Mouse (Mus musculus): ENCODE measurements around the gene Il24. TPM values are rescaled to one million over a fixed set of nuclear protein-coding genes. Genes with fewer than 3 reads are reported as not detected.

Gene Il24
- polyA plus RNA-seq, 1 experiment from 2014 or later = not detected

GRCm38 (mm10) chr1:130864238-130864637 is 23.0 kb downstream of the Il24 start:
- Histone ChIP-seq H3K27me3 (ENCODE audit: control insufficient read depth, insufficient read depth, low read length) (no peaks in the 10 kb centered on the region), H3K9ac (ENCODE audit: low read length) (no peak overlapping the region), H3K4me2 (replicated peaks; ENCODE audit: low read depth) (no peak overlapping the region), H3K9me3 (ENCODE audit: control insufficient read depth, low read length) (no peaks in the 10 kb centered on the region), H3K4me1 (replicated peaks; ENCODE audit: control insufficient read depth, insufficient read depth) (no peaks in the 10 kb centered on the region), H3K27ac (replicated peaks) (no peak overlapping the region), H3K36me3 (ENCODE audit: control insufficient read depth, insufficient read depth, low read length) (no peaks in the 10 kb centered on the region), H3K4me3 (ENCODE audit: low read depth, low read length) (no peak overlapping the region)
- ATAC-seq (ENCODE audit: low FRiP score, low TSS enrichment) (no peak), DNase-seq (ENCODE audit: low spot score) (no peak)
- 74% methylated on average over 4 of the region's 4 CpGs for WGBS
- TF ChIP-seq EP300 (optimal IDR thresholded peaks at IDR 0.05) (no peak), CTCF (IDR thresholded peaks at IDR 0.05; ENCODE audit: low read depth) (no peak)

GRCm38 (mm10) chr1:130857456-130857855 is 29.8 kb downstream of the Il24 start:
- DNase-seq (ENCODE audit: low spot score) (no peak), ATAC-seq (ENCODE audit: low FRiP score, low TSS enrichment) (no peak)
- Histone ChIP-seq H3K4me2 (replicated peaks; ENCODE audit: low read depth) (no peak overlapping the region), H3K9ac (ENCODE audit: low read length) (no peak overlapping the region), H3K27me3 (ENCODE audit: control insufficient read depth, insufficient read depth, low read length) (no peaks in the 10 kb centered on the region), H3K36me3 (ENCODE audit: control insufficient read depth, insufficient read depth, low read length) (no peaks in the 10 kb centered on the region), H3K4me3 (ENCODE audit: low read depth, low read length) (no peak overlapping the region), H3K4me1 (replicated peaks; ENCODE audit: control insufficient read depth, insufficient read depth) (no peaks in the 10 kb centered on the region), H3K9me3 (ENCODE audit: control insufficient read depth, low read length) (no peaks in the 10 kb centered on the region), H3K27ac (replicated peaks) (no peak overlapping the region)
- WGBS = 76% methylated on average over 4 of the region's 4 CpGs
- TF ChIP-seq EP300 (optimal IDR thresholded peaks at IDR 0.05) = no peak
- TF ChIP-seq CTCF (IDR thresholded peaks at IDR 0.05; ENCODE audit: low read depth) = no peak

GRCm38 (mm10) chr1:130855723-130856122 is 31.5 kb downstream of the Il24 start:
- no peaks in the 10 kb centered on the region for H3K4me1 ChIP-seq (replicated peaks; ENCODE audit: control insufficient read depth, insufficient read depth)
- no peak for ATAC-seq (ENCODE audit: low FRiP score, low TSS enrichment)
- 90% methylated on average over 2 of the region's 2 CpGs for WGBS

DNA sequence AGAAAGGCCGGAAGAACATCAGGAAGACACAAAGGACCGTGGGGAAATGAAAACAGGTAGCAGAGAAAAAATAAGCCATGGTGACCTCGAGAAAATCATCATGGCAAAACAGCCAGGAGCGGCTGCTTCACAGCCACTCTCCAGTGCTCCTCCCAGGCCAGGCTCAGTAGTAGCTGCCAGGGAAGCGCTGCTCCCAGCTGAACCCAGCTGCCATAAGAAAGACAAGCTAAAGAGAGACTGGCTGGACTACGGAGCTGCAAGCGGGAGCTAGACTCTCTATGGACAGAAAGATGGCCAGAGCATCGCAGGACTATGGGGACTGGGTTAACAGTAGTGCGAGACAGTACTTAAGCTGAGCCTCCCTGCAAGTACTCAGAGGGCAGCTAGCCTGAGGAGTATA is 32.4 kb downstream of the Il24 start:
- no peak overlapping the region for H3K27ac ChIP-seq (replicated peaks)
- H3K4me3 ChIP-seq (ENCODE audit: low read depth, low read length) = no peak overlapping the region
- no peaks in the 10 kb centered on the region for H3K27me3 ChIP-seq (ENCODE audit: control insufficient read depth, insufficient read depth, low read length)
- H3K36me3 ChIP-seq (ENCODE audit: control insufficient read depth, insufficient read depth, low read length) = no peaks in the 10 kb centered on the region
- TF ChIP-seq EP300 (optimal IDR thresholded peaks at IDR 0.05) = no peak
- no peak for TF ChIP-seq CTCF (IDR thresholded peaks at IDR 0.05; ENCODE audit: low read depth)
- H3K9me3 ChIP-seq (ENCODE audit: control insufficient read depth, low read length) = no peaks in the 10 kb centered on the region
- no peaks in the 10 kb centered on the region for H3K4me1 ChIP-seq (replicated peaks; ENCODE audit: control insufficient read depth, insufficient read depth)
- ATAC-seq (ENCODE audit: low FRiP score, low TSS enrichment) (no peak), DNase-seq (ENCODE audit: low spot score) (no peak)
- WGBS = 68% methylated on average over 9 of the region's 9 CpGs
- H3K4me2 ChIP-seq (replicated peaks; ENCODE audit: low read depth) = no peak overlapping the region
- H3K9ac ChIP-seq (ENCODE audit: low read length) = no peak overlapping the region

More at GRCm38 (mm10) chr1:130855723-130856122, 31.5 kb downstream of the Il24 start:
- H3K27ac ChIP-seq (replicated peaks) = no peak overlapping the region
- H3K9me3 ChIP-seq (ENCODE audit: control insufficient read depth, low read length) = no peaks in the 10 kb centered on the region
- H3K9ac ChIP-seq (ENCODE audit: low read length) = no peak overlapping the region
- H3K27me3 ChIP-seq (ENCODE audit: control insufficient read depth, insufficient read depth, low read length) = no peaks in the 10 kb centered on the region
- H3K4me3 ChIP-seq (ENCODE audit: low read depth, low read length) = no peak overlapping the region
- TF ChIP-seq EP300 (optimal IDR thresholded peaks at IDR 0.05) (no peak), CTCF (IDR thresholded peaks at IDR 0.05; ENCODE audit: low read depth) (no peak)
- no peak overlapping the region for H3K4me2 ChIP-seq (replicated peaks; ENCODE audit: low read depth)
- no peak for DNase-seq (ENCODE audit: low spot score)
- no peaks in the 10 kb centered on the region for H3K36me3 ChIP-seq (ENCODE audit: control insufficient read depth, insufficient read depth, low read length)

- H3K4me1 ChIP-seq (replicated peaks; ENCODE audit: control insufficient read depth, insufficient read depth) = no peaks in the 10 kb centered on the region
- no peak overlapping the region for H3K4me3 ChIP-seq (ENCODE audit: low read depth, low read length)
- WGBS = 85% methylated on average over 5 of the region's 5 CpGs
- no peak for ATAC-seq (ENCODE audit: low FRiP score, low TSS enrichment)
- no peaks in the 10 kb centered on the region for H3K36me3 ChIP-seq (ENCODE audit: control insufficient read depth, insufficient read depth, low read length)
- H3K9me3 ChIP-seq (ENCODE audit: control insufficient read depth, low read length) = no peaks in the 10 kb centered on the region
- no peak overlapping the region for H3K9ac ChIP-seq (ENCODE audit: low read length)
- no peaks in the 10 kb centered on the region for H3K27me3 ChIP-seq (ENCODE audit: control insufficient read depth, insufficient read depth, low read length)
- TF ChIP-seq CTCF (IDR thresholded peaks at IDR 0.05; ENCODE audit: low read depth) (no peak), EP300 (optimal IDR thresholded peaks at IDR 0.05) (no peak)
- no peak overlapping the region for H3K4me2 ChIP-seq (replicated peaks; ENCODE audit: low read depth)
- no peak for DNase-seq (ENCODE audit: low spot score)
- H3K27ac ChIP-seq (replicated peaks) = no peak overlapping the region
These were observed 36.8 kb downstream of the Il24 start for GRCm38 (mm10) chr1:130850405-130850804.

GRCm38 (mm10) chr1:130849530-130850214 is 37.6 kb downstream of the Il24 start:
- TF ChIP-seq CTCF (IDR thresholded peaks at IDR 0.05; ENCODE audit: low read depth) = no peak
- no peak for TF ChIP-seq EP300 (optimal IDR thresholded peaks at IDR 0.05)
- DNase-seq (ENCODE audit: low spot score) (no peak), ATAC-seq (ENCODE audit: low FRiP score, low TSS enrichment) (no peak)
- Histone ChIP-seq H3K36me3 (ENCODE audit: control insufficient read depth, insufficient read depth, low read length) (no peaks in the 10 kb centered on the region), H3K4me3 (ENCODE audit: low read depth, low read length) (no peak overlapping the region), H3K4me2 (replicated peaks; ENCODE audit: low read depth) (no peak overlapping the region), H3K27ac (replicated peaks) (no peak overlapping the region), H3K9me3 (ENCODE audit: control insufficient read depth, low read length) (no peaks in the 10 kb centered on the region), H3K27me3 (ENCODE audit: control insufficient read depth, insufficient read depth, low read length) (no peaks in the 10 kb centered on the region), H3K9ac (ENCODE audit: low read length) (no peak overlapping the region), H3K4me1 (replicated peaks; ENCODE audit: control insufficient read depth, insufficient read depth) (no peaks in the 10 kb centered on the region)
- 88% methylated on average over 10 of the region's 10 CpGs for WGBS
